Mouse (Mus musculus): ENCODE measurements around the gene Gsdma2. TPM values are rescaled to one million over a fixed set of nuclear protein-coding genes. Genes with fewer than 3 reads are reported as not detected.

Gene Gsdma2
- polyA plus RNA-seq, 1 experiment from 2014 or later, result not detected

DNA sequence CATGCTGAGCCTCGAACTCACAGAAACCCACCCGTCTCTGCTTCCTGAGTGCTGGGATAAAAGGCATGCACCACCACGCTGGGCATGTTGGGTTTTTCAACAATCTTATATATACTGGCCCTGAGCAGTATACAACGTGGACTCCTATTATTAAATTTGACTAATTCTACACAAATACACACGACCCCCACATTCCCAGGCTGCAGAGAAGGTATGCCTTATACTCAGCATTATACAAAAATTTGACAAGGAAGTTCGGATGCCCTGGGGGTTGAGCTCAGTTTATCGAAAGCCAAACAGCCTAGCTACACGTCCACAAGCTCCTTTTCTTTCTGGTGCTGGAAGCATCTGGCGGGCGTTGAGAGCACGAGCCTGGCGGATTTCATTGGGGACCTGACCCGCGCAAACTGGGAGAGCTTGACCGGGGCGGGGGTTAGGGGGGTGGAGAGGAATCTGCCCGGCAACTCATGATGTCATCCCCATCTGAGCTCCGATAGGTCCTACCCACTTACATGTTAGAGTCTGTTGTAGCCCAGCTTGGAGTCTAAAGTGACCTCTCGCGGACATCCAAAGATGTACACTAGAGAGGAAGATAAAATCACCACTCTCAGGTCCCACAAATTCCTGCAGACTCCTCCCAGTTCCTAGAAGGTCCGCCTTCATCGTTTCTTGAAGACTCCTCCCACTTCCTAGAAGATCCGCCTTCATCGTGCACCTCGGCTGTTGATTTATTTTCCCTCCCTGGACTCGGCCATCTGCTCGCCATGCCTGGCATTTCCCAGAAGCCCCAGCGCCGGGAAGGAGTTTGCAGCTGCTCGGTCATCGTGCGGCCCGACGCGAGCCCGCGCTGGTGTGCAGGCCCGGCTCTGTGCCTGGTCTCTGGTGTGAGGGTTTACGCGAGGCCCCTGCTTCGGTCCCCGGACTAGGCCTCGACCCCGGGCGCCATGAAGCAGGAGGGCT lies 35.5 kb downstream of the Gsdma2 start, which contains the start of gene Psmd3:
Psmd3 (plus strand) TSS at position 769 of the 960 bp plus-strand sequence.
- Histone ChIP-seq H3K4me3 (ENCODE audit: low read depth, low read length) (peak within 1 kb of the TSS; percentile 100), H3K4me2 (ENCODE audit: low read depth, low read length) (peak within 1 kb of the TSS; percentile 77), H3K4me1 (ENCODE audit: control insufficient read depth, insufficient read depth, low read length) (no peaks in the 10 kb centered on the region), H3K9ac (replicated peaks; ENCODE audit: low read length) (peak within 1 kb of the TSS; percentile 96), H3K27me3 (ENCODE audit: control insufficient read depth, insufficient read depth, low read length) (no peaks in the 10 kb centered on the region), H3K27ac (replicated peaks; ENCODE audit: low read depth, low read length) (0 out of 2 replicates have a peak within 1 kb of the TSS, but pooled peaks have one; percentile 28), H3K9me3 (replicated peaks; ENCODE audit: control insufficient read depth, low read length) (no peaks in the 10 kb centered on the region), H3K36me3 (replicated peaks; ENCODE audit: control insufficient read depth, insufficient read depth, low read depth, low read length) (no peaks in the 10 kb centered on the region; the same call in 1 of the 2 replicates)
- DNase-seq (ENCODE audit: low spot score) (peak; percentile 97), ATAC-seq (replicated peaks; ENCODE audit: insufficient number of reproducible peaks, low FRiP score, low TSS enrichment, low read depth) (peak; percentile 95)
- WGBS, result 5% methylated on average over 45 of the region's 45 CpGs

DNA sequence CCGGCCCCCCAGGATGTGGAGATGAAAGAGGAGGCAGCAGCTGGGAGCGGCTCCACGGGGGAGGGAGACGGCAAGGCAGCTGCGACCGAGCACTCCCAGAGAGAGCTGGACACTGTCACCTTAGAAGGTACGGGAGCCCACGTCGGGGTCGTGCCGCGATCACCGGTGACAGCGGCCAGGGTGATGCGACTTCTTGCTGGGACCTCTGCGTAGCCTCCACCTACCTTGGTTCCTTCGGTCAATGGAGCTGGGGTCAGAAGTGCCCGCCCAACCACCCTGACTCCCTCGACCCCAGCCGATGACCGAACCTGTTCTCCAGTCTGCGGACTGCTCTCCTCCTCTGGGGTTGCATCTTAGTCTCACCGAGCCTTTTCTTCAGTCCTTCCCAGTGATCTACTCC lies 36.3 kb downstream of the Gsdma2 start:
- H3K36me3 ChIP-seq (replicated peaks; ENCODE audit: control insufficient read depth, insufficient read depth, low read depth, low read length), result no peaks in the 10 kb centered on the region; the same call in none of the 2 replicates
- peak overlapping the region; percentile 100 for H3K4me3 ChIP-seq (ENCODE audit: low read depth, low read length)
- no peaks in the 10 kb centered on the region for H3K9me3 ChIP-seq (replicated peaks; ENCODE audit: control insufficient read depth, low read length)
- H3K9ac ChIP-seq (replicated peaks; ENCODE audit: low read length), result peak overlapping the region; percentile 96
- peak overlapping the region; percentile 77 for H3K4me2 ChIP-seq (ENCODE audit: low read depth, low read length)
- DNase-seq (ENCODE audit: low spot score), result no peak
- no peak; the same call in 1 of the 2 replicates for ATAC-seq (replicated peaks; ENCODE audit: insufficient number of reproducible peaks, low FRiP score, low TSS enrichment, low read depth)
- H3K27ac ChIP-seq (replicated peaks; ENCODE audit: low read depth, low read length), result 0 out of 2 replicates have a peak overlapping the region, but pooled peaks have one; percentile 9
- 0% methylated on average over 19 of the region's 23 CpGs for WGBS
- no peaks in the 10 kb centered on the region for H3K27me3 ChIP-seq (ENCODE audit: control insufficient read depth, insufficient read depth, low read length)
- no peaks in the 10 kb centered on the region for H3K4me1 ChIP-seq (ENCODE audit: control insufficient read depth, insufficient read depth, low read length)

DNA sequence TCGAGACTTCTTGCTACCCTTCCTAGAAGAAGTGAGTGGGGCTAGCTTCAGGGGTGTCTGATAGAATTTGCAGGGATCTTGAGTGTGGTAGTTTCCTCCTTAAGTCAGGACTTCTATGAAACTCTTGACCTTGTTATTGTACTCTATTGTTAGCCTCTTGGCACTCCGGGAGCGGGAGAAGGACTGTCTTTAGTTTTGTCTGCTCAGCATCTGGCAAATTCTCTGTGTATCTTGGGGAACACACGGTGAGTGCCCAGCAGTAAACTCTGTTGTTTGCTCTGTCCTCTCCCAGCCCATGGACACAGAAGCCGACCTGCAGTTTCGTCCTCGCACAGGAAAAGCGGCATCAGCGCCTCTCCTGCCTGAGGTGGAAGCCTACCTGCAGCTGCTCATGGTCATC lies 39.1 kb downstream of the Gsdma2 start:
- WGBS, result 96% methylated on average over 9 of the region's 9 CpGs

DNA sequence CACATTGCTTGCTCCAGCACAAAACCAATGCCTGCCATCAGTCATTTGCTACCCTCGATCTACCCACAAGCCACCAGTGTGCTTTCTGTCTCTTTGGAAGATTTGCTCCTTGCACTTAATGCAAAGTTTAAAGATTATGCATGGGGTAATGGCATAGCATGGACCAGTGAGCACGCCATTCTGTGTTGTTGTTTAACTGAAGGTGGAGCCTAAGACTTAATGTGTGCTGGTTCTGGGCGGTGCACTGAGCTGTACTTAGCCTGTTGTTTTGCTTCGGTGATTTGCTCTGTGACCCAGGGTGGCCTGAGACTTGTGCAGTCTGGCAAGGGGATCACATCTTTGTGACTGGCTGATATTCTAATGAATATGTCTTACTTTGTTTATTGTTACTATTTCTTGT lies 40.4 kb downstream of the Gsdma2 start:
- Histone ChIP-seq H3K9me3 (replicated peaks; ENCODE audit: control insufficient read depth, low read length) (no peaks in the 10 kb centered on the region), H3K4me1 (ENCODE audit: control insufficient read depth, insufficient read depth, low read length) (no peaks in the 10 kb centered on the region), H3K9ac (replicated peaks; ENCODE audit: low read length) (no peak overlapping the region), H3K27me3 (ENCODE audit: control insufficient read depth, insufficient read depth, low read length) (no peaks in the 10 kb centered on the region), H3K4me2 (ENCODE audit: low read depth, low read length) (no peak overlapping the region), H3K4me3 (ENCODE audit: low read depth, low read length) (no peak overlapping the region), H3K36me3 (replicated peaks; ENCODE audit: control insufficient read depth, insufficient read depth, low read depth, low read length) (peaks cover 17% of the 10 kb centered on the region), H3K27ac (replicated peaks; ENCODE audit: low read depth, low read length) (no peak overlapping the region)
- no peak for ATAC-seq (replicated peaks; ENCODE audit: insufficient number of reproducible peaks, low FRiP score, low TSS enrichment, low read depth)
- 86% methylated on average over 4 of the region's 4 CpGs for WGBS
- no peak for DNase-seq (ENCODE audit: low spot score)

More for the DNA sequence above, 39.1 kb downstream of the Gsdma2 start:
- Histone ChIP-seq H3K4me1 (ENCODE audit: control insufficient read depth, insufficient read depth, low read length) (no peaks in the 10 kb centered on the region), H3K27me3 (ENCODE audit: control insufficient read depth, insufficient read depth, low read length) (no peaks in the 10 kb centered on the region), H3K4me3 (ENCODE audit: low read depth, low read length) (no peak overlapping the region), H3K27ac (replicated peaks; ENCODE audit: low read depth, low read length) (no peak overlapping the region), H3K9ac (replicated peaks; ENCODE audit: low read length) (no peak overlapping the region), H3K4me2 (ENCODE audit: low read depth, low read length) (no peak overlapping the region), H3K36me3 (replicated peaks; ENCODE audit: control insufficient read depth, insufficient read depth, low read depth, low read length) (peaks cover 13% of the 10 kb centered on the region), H3K9me3 (replicated peaks; ENCODE audit: control insufficient read depth, low read length) (no peaks in the 10 kb centered on the region)
- DNase-seq (ENCODE audit: low spot score) (no peak), ATAC-seq (replicated peaks; ENCODE audit: insufficient number of reproducible peaks, low FRiP score, low TSS enrichment, low read depth) (no peak)

DNA sequence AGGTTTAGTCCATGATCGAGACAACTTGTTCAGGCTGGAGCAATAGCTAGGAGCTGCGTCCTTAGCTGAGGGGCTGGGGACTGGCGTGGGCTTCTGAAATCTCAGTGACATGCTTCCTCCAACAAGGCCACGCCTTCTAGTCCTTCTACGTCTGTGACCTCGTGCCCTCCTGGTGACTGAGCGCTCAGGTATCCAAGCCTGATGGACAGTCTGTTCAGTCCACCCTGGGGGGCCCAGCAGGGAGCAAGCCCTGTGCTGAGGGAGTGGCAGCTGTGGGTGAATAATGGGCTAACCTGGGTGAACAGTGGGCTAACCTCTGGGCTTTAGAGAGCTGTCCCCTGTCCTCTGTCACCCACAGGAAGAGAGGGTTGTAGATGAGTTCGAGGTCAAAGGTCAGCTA lies 41.5 kb downstream of the Gsdma2 start:
- Histone ChIP-seq H3K4me3 (ENCODE audit: low read depth, low read length) (no peak overlapping the region), H3K4me2 (ENCODE audit: low read depth, low read length) (no peak overlapping the region), H3K9ac (replicated peaks; ENCODE audit: low read length) (no peak overlapping the region), H3K27me3 (ENCODE audit: control insufficient read depth, insufficient read depth, low read length) (no peaks in the 10 kb centered on the region), H3K36me3 (replicated peaks; ENCODE audit: control insufficient read depth, insufficient read depth, low read depth, low read length) (peaks cover 19% of the 10 kb centered on the region), H3K27ac (replicated peaks; ENCODE audit: low read depth, low read length) (no peak overlapping the region), H3K4me1 (ENCODE audit: control insufficient read depth, insufficient read depth, low read length) (no peaks in the 10 kb centered on the region), H3K9me3 (replicated peaks; ENCODE audit: control insufficient read depth, low read length) (no peaks in the 10 kb centered on the region)
- ATAC-seq (replicated peaks; ENCODE audit: insufficient number of reproducible peaks, low FRiP score, low TSS enrichment, low read depth), result no peak
- 88% methylated on average over 8 of the region's 8 CpGs for WGBS
- no peak for DNase-seq (ENCODE audit: low spot score)

DNA sequence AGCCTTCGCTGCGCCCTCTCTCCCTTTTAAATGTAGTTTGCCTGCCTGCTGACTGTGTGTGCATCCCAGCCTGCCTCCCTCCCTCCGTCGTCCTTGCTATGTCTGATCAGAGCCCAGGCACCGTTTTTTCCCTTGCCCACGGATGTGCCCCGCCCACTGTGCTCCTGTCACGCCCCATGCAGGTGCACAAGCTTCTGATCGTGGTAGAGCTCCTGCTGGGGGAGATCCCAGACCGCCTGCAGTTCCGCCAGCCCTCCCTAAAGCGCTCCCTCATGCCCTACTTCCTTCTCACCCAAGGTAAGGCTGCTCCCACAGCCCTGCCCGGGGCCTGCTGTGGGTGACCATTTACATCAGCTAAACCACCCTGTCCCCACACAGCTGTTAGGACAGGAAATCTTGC lies 46.6 kb downstream of the Gsdma2 start:
- H3K4me3 ChIP-seq (ENCODE audit: low read depth, low read length), result no peak overlapping the region
- no peaks in the 10 kb centered on the region for H3K9me3 ChIP-seq (replicated peaks; ENCODE audit: control insufficient read depth, low read length)
- H3K9ac ChIP-seq (replicated peaks; ENCODE audit: low read length), result no peak overlapping the region
- no peaks in the 10 kb centered on the region for H3K27me3 ChIP-seq (ENCODE audit: control insufficient read depth, insufficient read depth, low read length)
- WGBS, result 83% methylated on average over 13 of the region's 13 CpGs
- H3K27ac ChIP-seq (replicated peaks; ENCODE audit: low read depth, low read length), result no peak overlapping the region
- no peaks in the 10 kb centered on the region for H3K4me1 ChIP-seq (ENCODE audit: control insufficient read depth, insufficient read depth, low read length)
- H3K4me2 ChIP-seq (ENCODE audit: low read depth, low read length), result no peak overlapping the region
- H3K36me3 ChIP-seq (replicated peaks; ENCODE audit: control insufficient read depth, insufficient read depth, low read depth, low read length), result peaks cover 25% of the 10 kb centered on the region
- DNase-seq (ENCODE audit: low spot score) (no peak), ATAC-seq (replicated peaks; ENCODE audit: insufficient number of reproducible peaks, low FRiP score, low TSS enrichment, low read depth) (no peak)

DNA sequence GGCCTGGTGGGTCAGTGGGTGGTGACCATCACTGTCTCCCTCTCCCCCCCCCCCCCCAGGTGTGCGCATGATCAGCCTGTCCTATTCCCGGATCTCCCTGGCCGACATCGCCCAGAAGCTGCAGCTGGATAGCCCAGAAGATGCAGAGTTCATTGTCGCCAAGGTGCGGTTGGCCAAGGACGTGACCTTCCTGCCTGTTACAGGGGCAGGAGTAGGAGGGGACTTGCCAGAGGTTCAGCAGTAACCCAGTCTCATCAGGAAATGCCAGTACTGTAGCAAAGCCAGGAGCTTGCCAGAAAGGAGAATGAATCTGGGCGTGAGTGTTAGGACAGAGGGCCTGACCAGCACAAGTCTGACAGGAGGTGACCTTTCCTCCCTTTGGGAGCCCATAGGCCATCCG lies 47.2 kb downstream of the Gsdma2 start:
- Histone ChIP-seq H3K36me3 (replicated peaks; ENCODE audit: control insufficient read depth, insufficient read depth, low read depth, low read length) (peaks cover 23% of the 10 kb centered on the region), H3K9me3 (replicated peaks; ENCODE audit: control insufficient read depth, low read length) (no peaks in the 10 kb centered on the region), H3K9ac (replicated peaks; ENCODE audit: low read length) (no peak overlapping the region), H3K27me3 (ENCODE audit: control insufficient read depth, insufficient read depth, low read length) (no peaks in the 10 kb centered on the region), H3K4me3 (ENCODE audit: low read depth, low read length) (no peak overlapping the region), H3K4me2 (ENCODE audit: low read depth, low read length) (no peak overlapping the region), H3K27ac (replicated peaks; ENCODE audit: low read depth, low read length) (no peak overlapping the region), H3K4me1 (ENCODE audit: control insufficient read depth, insufficient read depth, low read length) (no peaks in the 10 kb centered on the region)
- DNase-seq (ENCODE audit: low spot score), result no peak
- ATAC-seq (replicated peaks; ENCODE audit: insufficient number of reproducible peaks, low FRiP score, low TSS enrichment, low read depth), result no peak
- WGBS, result 93% methylated on average over 8 of the region's 9 CpGs

DNA sequence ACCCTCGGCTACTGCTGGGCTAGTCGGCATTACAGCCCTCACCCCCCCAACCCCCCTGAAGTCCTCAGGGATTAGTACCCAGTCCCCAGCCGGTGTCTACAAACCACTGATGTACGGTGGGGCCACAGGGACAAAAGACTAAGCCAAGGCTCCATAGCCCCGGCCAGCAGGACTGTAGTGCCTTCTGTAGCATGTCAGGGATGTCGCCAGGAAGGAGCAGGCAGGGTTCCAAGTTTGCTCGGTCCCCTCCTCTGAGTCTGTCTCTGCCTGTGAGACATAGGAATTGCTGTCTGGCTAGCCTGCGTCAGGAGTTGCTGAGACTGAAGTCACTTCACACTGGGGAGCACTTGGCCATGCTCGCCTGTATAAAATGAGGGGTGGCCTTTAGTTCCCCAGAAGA lies 47.7 kb downstream of the Gsdma2 start:
- peaks cover 23% of the 10 kb centered on the region for H3K36me3 ChIP-seq (replicated peaks; ENCODE audit: control insufficient read depth, insufficient read depth, low read depth, low read length)

More for the DNA sequence above, 47.7 kb downstream of the Gsdma2 start:
- no peak for DNase-seq (ENCODE audit: low spot score)
- no peak for ATAC-seq (replicated peaks; ENCODE audit: insufficient number of reproducible peaks, low FRiP score, low TSS enrichment, low read depth)
- Histone ChIP-seq H3K4me3 (ENCODE audit: low read depth, low read length) (no peak overlapping the region), H3K27ac (replicated peaks; ENCODE audit: low read depth, low read length) (no peak overlapping the region), H3K27me3 (ENCODE audit: control insufficient read depth, insufficient read depth, low read length) (no peaks in the 10 kb centered on the region), H3K4me2 (ENCODE audit: low read depth, low read length) (no peak overlapping the region; the same call in 1 of the 2 replicates), H3K4me1 (ENCODE audit: control insufficient read depth, insufficient read depth, low read length) (no peaks in the 10 kb centered on the region), H3K9ac (replicated peaks; ENCODE audit: low read length) (no peak overlapping the region), H3K9me3 (replicated peaks; ENCODE audit: control insufficient read depth, low read length) (no peaks in the 10 kb centered on the region)
- WGBS, result 89% methylated on average over 9 of the region's 9 CpGs
